ENCODE assay signal across 8 mouse cellular contexts in the genomic region with DNA sequence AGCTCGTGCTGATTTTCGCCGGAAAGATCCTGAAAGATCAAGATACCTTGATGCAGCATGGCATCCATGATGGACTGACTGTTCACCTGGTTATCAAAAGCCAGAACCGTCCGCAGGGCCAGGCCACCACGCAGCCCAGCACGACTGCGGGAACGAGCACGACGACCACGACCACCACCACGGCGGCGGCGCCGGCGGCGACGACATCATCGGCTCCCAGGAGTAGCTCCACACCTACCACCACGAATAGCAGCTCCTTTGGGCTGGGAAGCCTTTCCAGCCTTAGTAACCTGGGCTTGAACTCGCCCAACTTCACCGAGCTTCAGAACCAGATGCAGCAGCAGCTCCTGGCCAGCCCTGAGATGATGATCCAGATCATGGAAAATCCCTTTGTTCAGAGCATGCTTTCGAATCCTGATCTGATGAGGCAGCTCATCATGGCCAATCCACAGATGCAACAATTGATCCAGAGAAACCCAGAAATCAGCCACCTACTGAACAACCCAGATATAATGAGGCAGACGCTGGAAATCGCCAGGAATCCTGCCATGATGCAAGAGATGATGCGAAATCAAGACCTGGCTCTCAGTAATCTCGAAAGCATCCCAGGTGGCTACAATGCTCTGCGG. TPM values are rescaled to one million over a fixed set of nuclear protein-coding genes. Genes with fewer than 3 reads are reported as not detected.
DNase-seq lines count a peak whose midpoint lies in the region; ATAC-seq and TF ChIP-seq lines count a peak whose summit lies in the region.

No protein-coding gene starts in this region.

- peak; percentile 27 for ATAC-seq in kidney, embryonic 15.5 days (replicated peaks; ENCODE audit: low FRiP score)
- ATAC-seq in liver, embryonic 16.5 days (ENCODE audit: low read depth), result no peak

- TF ChIP-seq POLR2A in brain, embryonic 14.5 days (IDR thresholded peaks at IDR 0.05; ENCODE audit: borderline replicate concordance, extremely low read depth, insufficient read depth, insufficient read length, poor library complexity, severe bottlenecking), result no peak

- peak overlapping the region; percentile 96 for H3K27ac ChIP-seq in kidney, embryonic 15.5 days
- no peak overlapping the region for H3K27ac ChIP-seq in liver, embryonic 16.5 days (ENCODE audit: low read length)

- peak overlapping the region; percentile 70 for H3K4me2 ChIP-seq in kidney, embryonic 15.5 days
- peak overlapping the region; percentile 84 for H3K4me2 ChIP-seq in liver, embryonic 16.5 days (ENCODE audit: low read depth, low read length)

- 21% methylated on average over 30 of the region's 30 CpGs for WGBS in kidney, embryonic 15.5 days
- 24% methylated on average over 30 of the region's 30 CpGs for WGBS in liver, embryonic 16.5 days (ENCODE audit: insufficient replicate concordance)

- H3K4me1 ChIP-seq in kidney, embryonic 15.5 days, result no peaks in the 10 kb centered on the region
- H3K4me1 ChIP-seq in liver, embryonic 16.5 days (ENCODE audit: control insufficient read depth, low read depth, low read length), result no peaks in the 10 kb centered on the region; the same call in 1 of the 2 replicates

- H3K4me3 ChIP-seq in kidney, embryonic 15.5 days (replicated peaks), result peak overlapping the region; percentile 63
- peak overlapping the region; percentile 71 for H3K4me3 ChIP-seq in liver, embryonic 16.5 days (ENCODE audit: low read depth, low read length)

- no peaks in the 10 kb centered on the region for H3K36me3 ChIP-seq in kidney, embryonic 15.5 days
- H3K36me3 ChIP-seq in liver, embryonic 16.5 days (ENCODE audit: control insufficient read depth, insufficient read depth), result no peaks in the 10 kb centered on the region

- peak overlapping the region; percentile 70 for H3K9ac ChIP-seq in kidney, embryonic 15.5 days
- H3K9ac ChIP-seq in liver, embryonic 16.5 days (ENCODE audit: low read depth, low read length), result peak overlapping the region; percentile 74

- DNase-seq in layer of hippocampus, adult 11-12 months (ENCODE audit: low spot score), result peak; percentile 9
- no peak for DNase-seq in layer of hippocampus, adult 9-10 months (ENCODE audit: low spot score)
- DNase-seq in brain, embryonic 14.5 days (ENCODE audit: low read depth), result peak; percentile 51
- peak; percentile 8 to 28 for DNase-seq in frontal cortex, postnatal 14 days (ENCODE audit: low spot score in 2 of 2)
- DNase-seq in retina, postnatal 1 day, result peak; percentile 27
- no peak for DNase-seq in natural killer cell, adult 2 months (ENCODE audit: low spot score in 2 of 2)

- no peaks in the 10 kb centered on the region for H3K27me3 ChIP-seq in kidney, embryonic 15.5 days
- no peaks in the 10 kb centered on the region for H3K27me3 ChIP-seq in liver, embryonic 16.5 days (ENCODE audit: control insufficient read depth, insufficient read depth, low read depth, low read length)

- TF ChIP-seq CTCF in brain, embryonic 14.5 days (IDR thresholded peaks at IDR 0.05; ENCODE audit: borderline replicate concordance, extremely low read depth, insufficient read depth, insufficient read length), result no peak

- H3K9me3 ChIP-seq in kidney, embryonic 15.5 days (replicated peaks), result no peaks in the 10 kb centered on the region
- no peaks in the 10 kb centered on the region for H3K9me3 ChIP-seq in liver, embryonic 16.5 days (replicated peaks; ENCODE audit: control insufficient read depth, low read length)

RNA-seq across cellular contexts. Expression of gene Ubqln2, which starts 0.8 kb away (rescaled TPM):
- polyA plus RNA-seq in brain, embryonic 14.5 days (2012; rRNA removed), result 159 and 208 TPM in 2 replicates
- polyA plus RNA-seq in kidney, embryonic 15.5 days (2015; fragmentation: Nextera tagmentation; extraction: Ambion mirVana), result 22.0 and 22.7 TPM in 2 replicates
- polyA plus RNA-seq in liver, embryonic 16.5 days (2015; fragmentation: Nextera tagmentation; extraction: Ambion mirVana), result 3.2 and 4.0 TPM in 2 replicates

RNA-seq across cellular contexts. Expression of gene Cypt3, which starts 59.6 kb away (rescaled TPM):
- not detected in 2 replicates for polyA plus RNA-seq in brain, embryonic 14.5 days (2012; rRNA removed)
- polyA plus RNA-seq in kidney, embryonic 15.5 days (2015; fragmentation: Nextera tagmentation; extraction: Ambion mirVana), result not detected in 2 replicates
- not detected in 2 replicates for polyA plus RNA-seq in liver, embryonic 16.5 days (2015; fragmentation: Nextera tagmentation; extraction: Ambion mirVana)

Comparison
In these comparisons a context has a peak if more than half of its experiments do, and no peak if none do; other contexts are left out.
1. DNase-seq: peak in layer of hippocampus, adult 11-12 months (single experiment), brain, embryonic 14.5 days (single experiment), frontal cortex, postnatal 14 days (2 of 2) and retina, postnatal 1 day (single experiment); none in layer of hippocampus, adult 9-10 months (single experiment) and natural killer cell, adult 2 months (0 of 2).